Comparison of ENCODE assay signal across 16 mouse cellular contexts in genomic region chr3:117728136-117728535, GRCm38 (mm10).
DNase-seq lines count a peak whose midpoint lies in the region; ATAC-seq and TF ChIP-seq lines count a peak whose summit lies in the region.
"Had no signal": no experiment of that assay in that cellular context is flagged by ENCODE, and none has a peak within 500 bp of the region (broad histone marks: within the 10 kb centered on the region; RNA-seq: fewer than 3 reads in every experiment).

No protein-coding gene starts in this region.

- peak; percentile 34 for TF ChIP-seq CTCF in stomach, postnatal 0 days (IDR thresholded peaks at IDR 0.05; ENCODE audit: low read depth)

- no peak overlapping the region for H3K4me2 ChIP-seq in hindbrain, embryonic 11.5 days (replicated peaks; ENCODE audit: low read depth, low read length)
- H3K4me2 ChIP-seq in hindbrain, embryonic 16.5 days (ENCODE audit: low read length): no peak overlapping the region
- H3K4me2 ChIP-seq in neural tube, embryonic 12.5 days (replicated peaks): no peak overlapping the region
- H3K4me2 ChIP-seq in stomach, postnatal 0 days (replicated peaks; ENCODE audit: low read depth): no peak overlapping the region
- H3K4me2 ChIP-seq: liver, embryonic 11.5 days had no signal

- no peak for TF ChIP-seq EP300 in stomach, postnatal 0 days (optimal IDR thresholded peaks at IDR 0.05)

- H3K27me3 ChIP-seq in hindbrain, embryonic 11.5 days (ENCODE audit: control insufficient read depth, insufficient read depth, low read length): no peaks in the 10 kb centered on the region
- no peaks in the 10 kb centered on the region for H3K27me3 ChIP-seq in hindbrain, embryonic 16.5 days (replicated peaks; ENCODE audit: control insufficient read depth, insufficient read depth, low read length)
- no peaks in the 10 kb centered on the region for H3K27me3 ChIP-seq in neural tube, embryonic 12.5 days (replicated peaks)
- no peaks in the 10 kb centered on the region for H3K27me3 ChIP-seq in stomach, postnatal 0 days (ENCODE audit: control insufficient read depth, insufficient read depth, low read length)

- DNase-seq in hindbrain, embryonic 11.5 days (ENCODE audit: low spot score): peak; percentile 15
- no peak for DNase-seq in neural tube, embryonic 10.5 days (ENCODE audit: extremely low spot score, low spot score)
- peak; percentile 55 for DNase-seq in R1 (ENCODE audit: low read depth, low spot score)
- no peak for DNase-seq in stomach, postnatal 0 days (ENCODE audit: low spot score)
- DNase-seq in heart, adult 18-20 months: no peak
- no peak for DNase-seq in thymus, postnatal 0 days (ENCODE audit: low spot score)
- DNase-seq: cerebellum, postnatal 25 days; kidney, adult 2 months; lung, postnatal 36 days had no signal

- no peak overlapping the region for H3K4me3 ChIP-seq in hindbrain, embryonic 11.5 days (ENCODE audit: low read depth, low read length)
- H3K4me3 ChIP-seq in hindbrain, embryonic 16.5 days (ENCODE audit: low read length): no peak overlapping the region
- no peak overlapping the region for H3K4me3 ChIP-seq in neural tube, embryonic 12.5 days
- no peak overlapping the region for H3K4me3 ChIP-seq in stomach, postnatal 0 days (ENCODE audit: low read depth, low read length)
- H3K4me3 ChIP-seq: erythroblast, embryonic 14.5 days; heart, embryonic 10.5 days; hindbrain, embryonic 10.5 days had no signal

- no peaks in the 10 kb centered on the region for H3K36me3 ChIP-seq in hindbrain, embryonic 11.5 days (ENCODE audit: control insufficient read depth, insufficient read depth, low read length)
- H3K36me3 ChIP-seq in hindbrain, embryonic 16.5 days (ENCODE audit: control insufficient read depth, insufficient read depth, low read length): no peaks in the 10 kb centered on the region
- no peaks in the 10 kb centered on the region for H3K36me3 ChIP-seq in neural tube, embryonic 12.5 days
- no peaks in the 10 kb centered on the region for H3K36me3 ChIP-seq in stomach, postnatal 0 days (ENCODE audit: control insufficient read depth, insufficient read depth, low read length)
- H3K36me3 ChIP-seq: G1E; heart, embryonic 10.5 days; hindbrain, embryonic 10.5 days had no signal

- H3K27ac ChIP-seq in hindbrain, embryonic 11.5 days (ENCODE audit: low read depth, low read length): no peak overlapping the region
- no peak overlapping the region for H3K27ac ChIP-seq in hindbrain, embryonic 16.5 days (ENCODE audit: low read depth, low read length)
- H3K27ac ChIP-seq in neural tube, embryonic 12.5 days: no peak overlapping the region
- no peak overlapping the region for H3K27ac ChIP-seq in stomach, postnatal 0 days (replicated peaks)
- H3K27ac ChIP-seq: heart, embryonic 10.5 days; hindbrain, embryonic 10.5 days had no signal

- no peaks in the 10 kb centered on the region for H3K9me3 ChIP-seq in hindbrain, embryonic 11.5 days (ENCODE audit: control insufficient read depth, low read length)
- H3K9me3 ChIP-seq in hindbrain, embryonic 16.5 days (ENCODE audit: control insufficient read depth, low read length): no peaks in the 10 kb centered on the region
- no peaks in the 10 kb centered on the region for H3K9me3 ChIP-seq in neural tube, embryonic 12.5 days
- H3K9me3 ChIP-seq in stomach, postnatal 0 days (ENCODE audit: control insufficient read depth, low read length): no peaks in the 10 kb centered on the region
- H3K9me3 ChIP-seq: heart, embryonic 10.5 days; hindbrain, embryonic 10.5 days had no signal

- WGBS in hindbrain, embryonic 11.5 days: 44% methylated on average over 1 of the region's 1 CpGs
- 51% methylated on average over 1 of the region's 1 CpGs for WGBS in hindbrain, embryonic 16.5 days
- WGBS in neural tube, embryonic 12.5 days: 35% methylated on average over 1 of the region's 1 CpGs
- WGBS in stomach, postnatal 0 days: 44% methylated on average over 1 of the region's 1 CpGs

- H3K9ac ChIP-seq in hindbrain, embryonic 11.5 days (ENCODE audit: low read depth, low read length): no peak overlapping the region
- H3K9ac ChIP-seq in hindbrain, embryonic 16.5 days (ENCODE audit: low read depth, low read length): no peak overlapping the region
- no peak overlapping the region for H3K9ac ChIP-seq in neural tube, embryonic 12.5 days
- no peak overlapping the region for H3K9ac ChIP-seq in stomach, postnatal 0 days (ENCODE audit: low read length)

- no peaks in the 10 kb centered on the region for H3K4me1 ChIP-seq in hindbrain, embryonic 11.5 days (replicated peaks; ENCODE audit: control insufficient read depth, insufficient read depth, low read length)
- H3K4me1 ChIP-seq in hindbrain, embryonic 16.5 days (ENCODE audit: control insufficient read depth, insufficient read depth, low read depth, low read length): peaks cover 5% of the 10 kb centered on the region; the same call in 1 of the 2 replicates
- no peaks in the 10 kb centered on the region for H3K4me1 ChIP-seq in neural tube, embryonic 12.5 days
- no peaks in the 10 kb centered on the region for H3K4me1 ChIP-seq in stomach, postnatal 0 days (replicated peaks; ENCODE audit: control insufficient read depth, insufficient read depth)
- H3K4me1 ChIP-seq: heart, embryonic 10.5 days; hindbrain, embryonic 10.5 days had no signal

- ATAC-seq in hindbrain, embryonic 11.5 days (ENCODE audit: low FRiP score): 0 out of 2 replicates have a peak, but pooled peaks have one; percentile 43
- ATAC-seq in hindbrain, embryonic 16.5 days: no peak
- ATAC-seq in neural tube, embryonic 12.5 days (ENCODE audit: low FRiP score, low read depth): peak; percentile 56; the same call in 1 of the 2 replicates
- no peak for ATAC-seq in stomach, postnatal 0 days (ENCODE audit: low FRiP score, low TSS enrichment)

Comparison
In these comparisons a context has a peak if more than half of its experiments do, and no peak if none do; other contexts are left out.
1. ATAC-seq: peak in hindbrain, embryonic 11.5 days (single experiment) and neural tube, embryonic 12.5 days (single experiment); none in hindbrain, embryonic 16.5 days (single experiment) and stomach, postnatal 0 days (single experiment).
2. DNase-seq: peak in hindbrain, embryonic 11.5 days (single experiment) and R1 (single experiment); none in neural tube, embryonic 10.5 days (single experiment), stomach, postnatal 0 days (single experiment), heart, adult 18-20 months (0 of 2) and thymus, postnatal 0 days (single experiment).